ENCODE assay signal across 21 mouse cellular contexts in genomic region chr5:72746461-72746860, GRCm38 (mm10). TPM values are rescaled to one million over a fixed set of nuclear protein-coding genes. Genes with fewer than 3 reads are reported as not detected.
DNase-seq lines count a peak whose midpoint lies in the region; ATAC-seq lines count a peak whose summit lies in the region.
"Had no signal": no experiment of that assay in that cellular context is flagged by ENCODE, and none has a peak within 500 bp of the region (broad histone marks: within the 10 kb centered on the region; RNA-seq: fewer than 3 reads in every experiment).

No protein-coding gene starts in this region.

- peak; percentile 44 for ATAC-seq in CD4-positive, CD25-positive, alpha-beta regulatory T cell, adult 4 months
- ATAC-seq in inflammation-experienced regulatory T-cells, adult 6 months, result peak; percentile 34
- ATAC-seq: activated CD4-positive, CD25-positive, alpha-beta regulatory T cell, adult 4 months; forebrain, embryonic 16.5 days; intestine, embryonic 16.5 days had no signal

- DNase-seq in thymus, postnatal 0 days (ENCODE audit: low spot score), result peak; percentile 13
- no peak for DNase-seq in thymus, adult 18-20 months
- DNase-seq in gastrocnemius, postnatal 4 days (ENCODE audit: low spot score in 2 of 2), result no peak
- DNase-seq in cerebellum, postnatal 10 days, result no peak
- DNase-seq: adrenal gland, adult 8-10 months; adrenal gland, postnatal 25 days; cerebellum, adult 18-20 months; cerebellum, adult 9-10 months; cerebellum, postnatal 25 days; gastrocnemius, postnatal 25 days; heart, adult 2 months; kidney, adult 18-20 months had no signal

RNA-seq across cellular contexts. Expression of gene Txk, which starts 6.1 kb away (rescaled TPM):
- 57.9 and 64.1 TPM in 2 replicates for polyA plus RNA-seq in thymus, postnatal 0 days (2015; fragmentation: Nextera tagmentation; extraction: Ambion mirVana)
- 10 to 100 TPM; 69.9 to 78.6 TPM for polyA plus RNA-seq in CD4-positive, CD25-positive, alpha-beta regulatory T cell, adult 4 months (2017; shearing (Covaris generic))
- polyA plus RNA-seq in inflammation-experienced regulatory T-cells, adult 6 months (2017; shearing (Covaris generic)), result 10 to 100 TPM; 46.0 to 52.1 (median 51.6) TPM
- under 1 TPM; 0.18 to 0.25 TPM for total RNA-seq in gastrocnemius, postnatal 4 days (2021)
- total RNA-seq: adrenal gland, postnatal 25 days; gastrocnemius, adult 8-10 months had no signal
- polyA plus RNA-seq: forebrain, embryonic 11.5 days; heart, embryonic 10.5 days; hindbrain, embryonic 12.5 days had no signal
